Mouse (Mus musculus) stomach, postnatal 0 days (tissue): ENCODE results near the gene Cfap44. TPM values are rescaled to one million over a fixed set of nuclear protein-coding genes. Genes with fewer than 3 reads are reported as not detected.

ENCODE experiments used
- ATAC-seq: fragments of 200-750 bp; cut with Nextera tagmentation; 2 replicates; pipeline ENCODE4 v1.8.0; 2017; ENCODE audit not compliant: low FRiP score, low TSS enrichment
- DNase-seq: peaks from one replicate; pipeline ENCODE4 v3.0.0-alpha.2; 2016; ENCODE audit warnings: low spot score
- H3K27ac ChIP-seq: fragments of 300-500 bp; sonication (generic); replicated peaks from 2 replicates; pipeline ENCODE4 v1.5.1; 2014; ENCODE audit warnings: mild to moderate bottlenecking, control low read depth
- H3K27me3 ChIP-seq: fragments of 300-500 bp; sonication (generic); 2 replicates; pipeline ENCODE4 v1.6.1; 2014; ENCODE audit warnings: low read length; ENCODE audit not compliant: control insufficient read depth, insufficient read depth
- H3K36me3 ChIP-seq: fragments of 300-500 bp; sonication (generic); 2 replicates; pipeline ENCODE4 v1.6.1; 2014; ENCODE audit warnings: low read length, mixed read lengths; ENCODE audit not compliant: control insufficient read depth, insufficient read depth
- H3K4me1 ChIP-seq: fragments of 300-500 bp; sonication (generic); replicated peaks from 2 replicates; pipeline ENCODE4 v1.6.1; 2014; ENCODE audit warnings: antibody characterized with exemption; ENCODE audit not compliant: control insufficient read depth, insufficient read depth
- H3K4me2 ChIP-seq: fragments of 300-500 bp; sonication (generic); replicated peaks from 2 replicates; pipeline ENCODE4 v1.6.1; 2014; ENCODE audit warnings: low read depth, mild to moderate bottlenecking, control low read depth, moderate library complexity
- H3K4me3 ChIP-seq: fragments of 300-500 bp; sonication (generic); 2 replicates; pipeline ENCODE4 v1.5.1; 2014; ENCODE audit warnings: low read depth, low read length, control low read depth
- H3K9ac ChIP-seq: fragments of 300-500 bp; sonication (generic); 2 replicates; pipeline ENCODE4 v1.6.1; 2014; ENCODE audit warnings: mild to moderate bottlenecking, low read length, control low read depth, mixed read lengths
- H3K9me3 ChIP-seq: fragments of 300-500 bp; sonication (generic); 2 replicates; pipeline ENCODE4 v1.6.1; 2016; ENCODE audit warnings: low read length; ENCODE audit not compliant: control insufficient read depth
- CTCF ChIP-seq: IDR thresholded peaks from 2 replicates; pipeline ENCODE4 v1.5.1; 2016; ENCODE audit warnings: antibody characterized with exemption, low read depth, mild to moderate bottlenecking, moderate library complexity
- EP300 ChIP-seq: optimal IDR thresholded peaks from 2 replicates; pipeline ENCODE3; 2016; ENCODE audit warnings: antibody characterized with exemption
- WGBS: fragments of 180-500 bp; shearing (Covaris S2); extraction: QIAGEN DNeasy Blood & Tissue Kit; methylation state at CpG from one replicate; pipeline ENCODE4 v1.1.7; 2014; 5-methylcytosine and 5-hydroxymethylcytosine counted together
- polyA plus RNA-seq: library from polyadenylated mRNA; unstranded; fragments of >200 nt; fragmentation: Nextera tagmentation; extraction: Ambion mirVana; gene quantifications from 2 replicates; pipeline ENCODE4 v1.2.1, GENCODE M21; 2015

Gene Cfap44
- polyA plus RNA-seq, 1 experiment from 2014 or later = 0.05 TPM

DNA sequence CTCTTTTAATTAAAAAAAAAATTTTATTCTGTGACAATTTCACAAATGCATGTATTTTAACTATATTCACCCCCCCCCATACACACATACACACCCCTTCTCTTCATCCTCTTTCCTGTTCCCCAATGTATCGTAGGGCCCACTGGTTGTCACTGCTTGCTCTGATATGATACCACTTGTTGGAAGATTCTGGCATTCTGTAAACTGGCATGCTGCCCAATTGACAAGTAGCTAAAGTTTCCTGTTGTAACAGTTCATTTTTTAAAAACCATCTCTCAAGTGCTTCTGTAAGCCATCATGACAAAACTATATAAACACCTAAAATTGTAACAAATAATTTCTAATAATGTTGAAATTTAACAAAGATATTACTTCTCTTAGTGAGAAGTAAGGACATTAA is 10.3 kb upstream of the Cfap44 start:
- DNase-seq (no peak), ATAC-seq (no peak)
- no peak overlapping the region for H3K4me3 ChIP-seq
- no peak overlapping the region for H3K9ac ChIP-seq
- H3K36me3 ChIP-seq = peaks cover 3% of the 10 kb centered on the region; the same call in 1 of the 2 replicates
- H3K9me3 ChIP-seq = no peaks in the 10 kb centered on the region
- no peaks in the 10 kb centered on the region for H3K4me1 ChIP-seq
- H3K27ac ChIP-seq = no peak overlapping the region
- no peak overlapping the region for H3K4me2 ChIP-seq
- H3K27me3 ChIP-seq = no peaks in the 10 kb centered on the region
- 83% methylated on average over 1 of the region's 1 CpGs for WGBS
- TF ChIP-seq CTCF (no peak), EP300 (no peak)

- peak; percentile 85 for ATAC-seq
- Histone ChIP-seq H3K4me2 (no peak overlapping the region), H3K27me3 (no peaks in the 10 kb centered on the region), H3K9me3 (no peaks in the 10 kb centered on the region), H3K9ac (no peak overlapping the region), H3K4me3 (no peak overlapping the region), H3K36me3 (no peaks in the 10 kb centered on the region), H3K27ac (no peak overlapping the region), H3K4me1 (peaks cover 3% of the 10 kb centered on the region; the same call in 1 of the 2 replicates)
- peak; percentile 64 for DNase-seq
- 37% methylated on average over 9 of the region's 9 CpGs for WGBS
- TF ChIP-seq EP300 = no peak
- peak; percentile 87 for TF ChIP-seq CTCF
Observed at GRCm38 (mm10) chr16:44391877-44392548, 2.6 kb upstream of the Cfap44 start.

DNA sequence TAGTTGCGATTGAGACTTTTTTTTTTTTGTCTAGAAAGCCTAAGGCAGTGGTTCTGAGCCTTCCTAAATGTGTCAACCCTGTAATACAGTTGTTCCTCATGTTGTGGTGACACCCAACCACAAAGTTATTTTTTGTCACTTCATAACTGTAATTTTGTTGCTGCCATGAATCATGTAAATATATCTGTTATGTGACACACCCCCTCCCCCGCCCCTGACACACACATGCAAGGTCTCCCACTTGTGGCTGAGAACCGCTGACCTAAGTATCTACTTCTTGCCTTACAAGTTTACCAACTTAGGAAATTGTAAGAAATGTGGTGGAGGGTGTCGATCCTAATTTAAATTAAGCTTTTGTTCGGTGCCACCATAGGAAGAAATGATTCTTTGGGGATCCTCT is 10.3 kb downstream of the Cfap44 start:
- Histone ChIP-seq H3K36me3 (no peaks in the 10 kb centered on the region), H3K4me1 (no peaks in the 10 kb centered on the region), H3K4me3 (no peak overlapping the region), H3K9me3 (0 out of 2 replicates have a peak, but pooled peaks cover 5% of the 10 kb centered on the region), H3K27me3 (no peaks in the 10 kb centered on the region), H3K4me2 (no peak overlapping the region), H3K9ac (no peak overlapping the region), H3K27ac (no peak overlapping the region)
- ATAC-seq (no peak), DNase-seq (no peak)
- 92% methylated on average over 5 of the region's 5 CpGs for WGBS
- TF ChIP-seq CTCF (no peak), EP300 (no peak)

DNA sequence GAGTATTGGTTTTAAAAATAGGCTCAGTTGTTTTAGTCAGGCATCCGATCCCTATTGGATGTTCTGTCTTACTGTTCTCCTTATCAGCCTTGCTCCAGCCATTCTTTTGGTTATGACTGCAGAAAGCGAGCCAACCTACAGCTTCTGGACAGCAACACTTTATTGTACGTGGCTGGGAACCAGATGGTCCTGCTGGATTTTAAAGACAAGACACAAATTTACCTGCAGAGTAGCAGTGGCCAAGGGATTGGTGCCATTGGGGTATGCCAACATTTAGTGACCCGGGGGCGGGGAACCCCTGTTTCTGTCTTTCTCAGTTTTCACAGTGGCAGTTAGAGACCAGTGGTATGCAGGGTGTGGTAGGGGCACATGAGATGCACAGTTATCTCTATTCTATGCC is 12.6 kb downstream of the Cfap44 start:
- Histone ChIP-seq H3K36me3 (no peaks in the 10 kb centered on the region), H3K4me3 (no peak overlapping the region), H3K27me3 (no peaks in the 10 kb centered on the region), H3K4me2 (no peak overlapping the region), H3K9me3 (0 out of 2 replicates have a peak, but pooled peaks cover 5% of the 10 kb centered on the region), H3K4me1 (no peaks in the 10 kb centered on the region), H3K9ac (no peak overlapping the region), H3K27ac (no peak overlapping the region)
- no peak for DNase-seq
- ATAC-seq = no peak
- WGBS = 85% methylated on average over 5 of the region's 5 CpGs
- TF ChIP-seq EP300 (no peak), CTCF (no peak)

DNA sequence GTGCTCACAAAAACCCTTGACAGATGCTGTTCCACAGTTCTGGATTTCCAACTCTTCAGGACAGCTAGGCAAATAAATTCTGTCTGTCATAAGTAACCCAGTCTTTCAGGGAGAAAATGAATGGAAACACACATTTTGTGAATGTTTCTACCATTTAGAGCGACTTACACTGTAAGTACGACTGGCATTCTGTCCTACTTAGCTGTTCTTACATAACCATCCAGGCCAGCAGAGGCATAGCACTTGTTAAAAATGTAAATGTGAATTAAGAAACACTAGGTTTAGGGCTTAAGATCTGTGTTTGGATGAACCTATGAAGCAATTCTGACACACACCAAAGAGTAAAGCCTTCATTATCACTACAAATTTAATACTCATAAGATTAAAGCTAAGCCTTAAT is 13.7 kb downstream of the Cfap44 start:
- Histone ChIP-seq H3K36me3 (no peaks in the 10 kb centered on the region), H3K4me3 (no peak overlapping the region), H3K4me2 (no peak overlapping the region), H3K4me1 (no peaks in the 10 kb centered on the region), H3K9ac (no peak overlapping the region), H3K27ac (no peak overlapping the region), H3K9me3 (0 out of 2 replicates have a peak, but pooled peaks cover 5% of the 10 kb centered on the region), H3K27me3 (no peaks in the 10 kb centered on the region)
- ATAC-seq (no peak), DNase-seq (no peak)
- 89% methylated on average over 2 of the region's 2 CpGs for WGBS
- TF ChIP-seq CTCF = no peak
- TF ChIP-seq EP300 = no peak

DNA sequence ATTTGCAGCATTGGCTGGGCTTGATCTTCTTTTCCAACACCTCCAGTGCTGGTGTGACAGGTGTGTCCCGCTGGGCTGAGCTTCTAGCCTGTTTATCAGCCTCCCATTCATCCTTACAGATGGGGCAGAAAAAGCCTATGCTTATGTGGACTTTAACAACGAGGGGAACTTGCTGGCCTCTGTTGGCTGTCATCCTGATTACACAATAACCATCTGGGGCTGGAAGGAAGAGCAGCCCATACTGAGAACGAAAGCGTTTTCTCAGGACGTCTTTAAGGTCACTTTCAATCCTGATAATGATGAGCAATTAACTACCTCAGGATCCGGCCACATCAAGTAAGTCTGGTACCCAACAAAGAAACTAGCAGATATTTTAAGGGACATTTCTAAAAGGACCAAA is 15.6 kb downstream of the Cfap44 start:
- Histone ChIP-seq H3K9me3 (no peaks in the 10 kb centered on the region), H3K27me3 (no peaks in the 10 kb centered on the region), H3K4me1 (no peaks in the 10 kb centered on the region), H3K9ac (no peak overlapping the region), H3K4me3 (no peak overlapping the region), H3K27ac (no peak overlapping the region), H3K36me3 (no peaks in the 10 kb centered on the region), H3K4me2 (no peak overlapping the region)
- no peak for DNase-seq
- no peak for TF ChIP-seq CTCF
- no peak for TF ChIP-seq EP300
- no peak for ATAC-seq
- WGBS = 29% methylated on average over 6 of the region's 6 CpGs
